Mouse (Mus musculus): ENCODE results near the gene Myrip. TPM values are rescaled to one million over a fixed set of nuclear protein-coding genes. Genes with fewer than 3 reads are reported as not detected.
A peak's percentile ranks its signal among the peaks of the same experiment; 100 is the strongest.

Myrip gene
- polyA plus RNA-seq, 1 experiment from 2014 or later: 0.72 TPM

GRCm38 (mm10) chr9:120416151-120416550 is 114.8 kb downstream of the Myrip start:
- H3K27ac ChIP-seq (replicated peaks; ENCODE audit: low read depth, low read length): no peak overlapping the region
- WGBS: 82% methylated on average over 5 of the region's 5 CpGs

GRCm38 (mm10) chr9:120416729-120417128 is 115.4 kb downstream of the Myrip start:
- no peaks in the 10 kb centered on the region for H3K9me3 ChIP-seq (ENCODE audit: control insufficient read depth, low read length)
- ATAC-seq (ENCODE audit: low read depth) (no peak), DNase-seq (ENCODE audit: low spot score) (peak; percentile 18)
- H3K4me3 ChIP-seq (ENCODE audit: low read depth, low read length): no peak overlapping the region
- H3K4me2 ChIP-seq (ENCODE audit: low read depth, low read length): no peak overlapping the region
- H3K9ac ChIP-seq (ENCODE audit: low read depth, low read length): no peak overlapping the region
- H3K36me3 ChIP-seq (ENCODE audit: control insufficient read depth, insufficient read depth, low read length): no peaks in the 10 kb centered on the region
- H3K4me1 ChIP-seq (ENCODE audit: control insufficient read depth, insufficient read depth, low read length): no peaks in the 10 kb centered on the region
- H3K27ac ChIP-seq (replicated peaks; ENCODE audit: low read depth, low read length): no peak overlapping the region
- 64% methylated on average over 5 of the region's 5 CpGs for WGBS
- H3K27me3 ChIP-seq (replicated peaks; ENCODE audit: control insufficient read depth, insufficient read depth, low read length): no peaks in the 10 kb centered on the region

More at GRCm38 (mm10) chr9:120416151-120416550, 114.8 kb downstream of the Myrip start:
- Histone ChIP-seq H3K27me3 (replicated peaks; ENCODE audit: control insufficient read depth, insufficient read depth, low read length) (no peaks in the 10 kb centered on the region), H3K9me3 (ENCODE audit: control insufficient read depth, low read length) (no peaks in the 10 kb centered on the region), H3K4me3 (ENCODE audit: low read depth, low read length) (no peak overlapping the region), H3K9ac (ENCODE audit: low read depth, low read length) (no peak overlapping the region), H3K36me3 (ENCODE audit: control insufficient read depth, insufficient read depth, low read length) (no peaks in the 10 kb centered on the region), H3K4me2 (ENCODE audit: low read depth, low read length) (no peak overlapping the region), H3K4me1 (ENCODE audit: control insufficient read depth, insufficient read depth, low read length) (no peaks in the 10 kb centered on the region)
- no peak for ATAC-seq (ENCODE audit: low read depth)
- DNase-seq (ENCODE audit: low spot score): no peak

GRCm38 (mm10) chr9:120418582-120418981 is 117.3 kb downstream of the Myrip start:
- H3K36me3 ChIP-seq (ENCODE audit: control insufficient read depth, insufficient read depth, low read length): no peaks in the 10 kb centered on the region
- WGBS: 82% methylated on average over 7 of the region's 7 CpGs
- H3K27me3 ChIP-seq (replicated peaks; ENCODE audit: control insufficient read depth, insufficient read depth, low read length): no peaks in the 10 kb centered on the region
- H3K9ac ChIP-seq (ENCODE audit: low read depth, low read length): no peak overlapping the region
- no peaks in the 10 kb centered on the region for H3K9me3 ChIP-seq (ENCODE audit: control insufficient read depth, low read length)
- H3K4me1 ChIP-seq (ENCODE audit: control insufficient read depth, insufficient read depth, low read length): no peaks in the 10 kb centered on the region
- H3K4me3 ChIP-seq (ENCODE audit: low read depth, low read length): no peak overlapping the region
- no peak overlapping the region for H3K4me2 ChIP-seq (ENCODE audit: low read depth, low read length)
- ATAC-seq (ENCODE audit: low read depth): no peak
- no peak for DNase-seq (ENCODE audit: low spot score)
- no peak overlapping the region for H3K27ac ChIP-seq (replicated peaks; ENCODE audit: low read depth, low read length)

- Histone ChIP-seq H3K9me3 (ENCODE audit: control insufficient read depth, low read length) (no peaks in the 10 kb centered on the region), H3K4me2 (ENCODE audit: low read depth, low read length) (no peak overlapping the region), H3K4me3 (ENCODE audit: low read depth, low read length) (no peak overlapping the region), H3K9ac (ENCODE audit: low read depth, low read length) (no peak overlapping the region), H3K27ac (replicated peaks; ENCODE audit: low read depth, low read length) (no peak overlapping the region), H3K27me3 (replicated peaks; ENCODE audit: control insufficient read depth, insufficient read depth, low read length) (no peaks in the 10 kb centered on the region), H3K36me3 (ENCODE audit: control insufficient read depth, insufficient read depth, low read length) (no peaks in the 10 kb centered on the region), H3K4me1 (ENCODE audit: control insufficient read depth, insufficient read depth, low read length) (no peaks in the 10 kb centered on the region)
- WGBS: 61% methylated on average over 7 of the region's 7 CpGs
- no peak for DNase-seq (ENCODE audit: low spot score)
- ATAC-seq (ENCODE audit: low read depth): no peak
Measured at GRCm38 (mm10) chr9:120424567-120424966, 123.3 kb downstream of the Myrip start.

- Histone ChIP-seq H3K27me3 (replicated peaks; ENCODE audit: control insufficient read depth, insufficient read depth, low read length) (no peaks in the 10 kb centered on the region), H3K9ac (ENCODE audit: low read depth, low read length) (no peak overlapping the region), H3K4me2 (ENCODE audit: low read depth, low read length) (no peak overlapping the region), H3K4me3 (ENCODE audit: low read depth, low read length) (no peak overlapping the region), H3K36me3 (ENCODE audit: control insufficient read depth, insufficient read depth, low read length) (no peaks in the 10 kb centered on the region), H3K4me1 (ENCODE audit: control insufficient read depth, insufficient read depth, low read length) (no peaks in the 10 kb centered on the region), H3K27ac (replicated peaks; ENCODE audit: low read depth, low read length) (no peak overlapping the region), H3K9me3 (ENCODE audit: control insufficient read depth, low read length) (no peaks in the 10 kb centered on the region)
- 34% methylated on average over 5 of the region's 5 CpGs for WGBS
- ATAC-seq (ENCODE audit: low read depth) (no peak), DNase-seq (ENCODE audit: low spot score) (peak; percentile 52)
Measured at GRCm38 (mm10) chr9:120425768-120426167, 124.5 kb downstream of the Myrip start.

GRCm38 (mm10) chr9:120428181-120428580 is 126.9 kb downstream of the Myrip start:
- Histone ChIP-seq H3K4me2 (ENCODE audit: low read depth, low read length) (no peak overlapping the region), H3K36me3 (ENCODE audit: control insufficient read depth, insufficient read depth, low read length) (no peaks in the 10 kb centered on the region), H3K4me3 (ENCODE audit: low read depth, low read length) (no peak overlapping the region), H3K9ac (ENCODE audit: low read depth, low read length) (no peak overlapping the region), H3K4me1 (ENCODE audit: control insufficient read depth, insufficient read depth, low read length) (no peaks in the 10 kb centered on the region), H3K27me3 (replicated peaks; ENCODE audit: control insufficient read depth, insufficient read depth, low read length) (no peaks in the 10 kb centered on the region), H3K9me3 (ENCODE audit: control insufficient read depth, low read length) (no peaks in the 10 kb centered on the region), H3K27ac (replicated peaks; ENCODE audit: low read depth, low read length) (no peak overlapping the region)
- WGBS: 49% methylated on average over 6 of the region's 6 CpGs
- ATAC-seq (ENCODE audit: low read depth) (no peak), DNase-seq (ENCODE audit: low spot score) (no peak)

- ATAC-seq (ENCODE audit: low read depth) (peak; percentile 81; the same call in 1 of the 2 replicates), DNase-seq (ENCODE audit: low spot score) (peak; percentile 69)
- Histone ChIP-seq H3K27me3 (replicated peaks; ENCODE audit: control insufficient read depth, insufficient read depth, low read length) (no peaks in the 10 kb centered on the region), H3K4me2 (ENCODE audit: low read depth, low read length) (no peak overlapping the region), H3K4me3 (ENCODE audit: low read depth, low read length) (no peak overlapping the region), H3K9ac (ENCODE audit: low read depth, low read length) (no peak overlapping the region), H3K9me3 (ENCODE audit: control insufficient read depth, low read length) (no peaks in the 10 kb centered on the region), H3K27ac (replicated peaks; ENCODE audit: low read depth, low read length) (no peak overlapping the region), H3K36me3 (ENCODE audit: control insufficient read depth, insufficient read depth, low read length) (no peaks in the 10 kb centered on the region), H3K4me1 (ENCODE audit: control insufficient read depth, insufficient read depth, low read length) (no peaks in the 10 kb centered on the region)
- WGBS: 24% methylated on average over 8 of the region's 8 CpGs
Measured at GRCm38 (mm10) chr9:120433747-120434146, 132.4 kb downstream of the Myrip start.

- Histone ChIP-seq H3K9me3 (ENCODE audit: control insufficient read depth, low read length) (no peaks in the 10 kb centered on the region), H3K4me1 (ENCODE audit: control insufficient read depth, insufficient read depth, low read length) (no peaks in the 10 kb centered on the region), H3K27me3 (replicated peaks; ENCODE audit: control insufficient read depth, insufficient read depth, low read length) (no peaks in the 10 kb centered on the region), H3K4me2 (ENCODE audit: low read depth, low read length) (no peak overlapping the region), H3K9ac (ENCODE audit: low read depth, low read length) (no peak overlapping the region), H3K36me3 (ENCODE audit: control insufficient read depth, insufficient read depth, low read length) (no peaks in the 10 kb centered on the region), H3K27ac (replicated peaks; ENCODE audit: low read depth, low read length) (no peak overlapping the region), H3K4me3 (ENCODE audit: low read depth, low read length) (no peak overlapping the region)
- ATAC-seq (ENCODE audit: low read depth) (no peak), DNase-seq (ENCODE audit: low spot score) (no peak)
- 52% methylated on average over 8 of the region's 8 CpGs for WGBS
Measured at GRCm38 (mm10) chr9:120435841-120436240, 134.5 kb downstream of the Myrip start.

GRCm38 (mm10) chr9:120436854-120437253 is 135.5 kb downstream of the Myrip start:
- Histone ChIP-seq H3K27ac (replicated peaks; ENCODE audit: low read depth, low read length) (no peak overlapping the region), H3K36me3 (ENCODE audit: control insufficient read depth, insufficient read depth, low read length) (no peaks in the 10 kb centered on the region), H3K27me3 (replicated peaks; ENCODE audit: control insufficient read depth, insufficient read depth, low read length) (no peaks in the 10 kb centered on the region), H3K4me2 (ENCODE audit: low read depth, low read length) (no peak overlapping the region), H3K4me1 (ENCODE audit: control insufficient read depth, insufficient read depth, low read length) (no peaks in the 10 kb centered on the region), H3K4me3 (ENCODE audit: low read depth, low read length) (no peak overlapping the region), H3K9me3 (ENCODE audit: control insufficient read depth, low read length) (no peaks in the 10 kb centered on the region), H3K9ac (ENCODE audit: low read depth, low read length) (no peak overlapping the region)
- 69% methylated on average over 2 of the region's 2 CpGs for WGBS
- ATAC-seq (ENCODE audit: low read depth) (no peak), DNase-seq (ENCODE audit: low spot score) (no peak)
